Mouse (Mus musculus) right cerebral cortex, adult 2 months (tissue): Measurements from ENCODE around the gene Hoxd12.

Experiments used
- DNase-seq, 2 experiments: peaks; one replicate each; pipeline ENCODE4 v3.0.0; 2021 to 2022; ENCODE audit warnings: low spot score in 2 of 2

The Hoxd12 gene

GRCm38 (mm10) chr2:74674881-74675665 lies at the start of gene Hoxd12:
TSS of gene Hoxd12 (plus strand) at chr2:74675013.
- no peak for DNase-seq

- no peak for DNase-seq
Observed at GRCm38 (mm10) chr2:74635412-74635811, 39.4 kb upstream of the Hoxd12 start.

DNA sequence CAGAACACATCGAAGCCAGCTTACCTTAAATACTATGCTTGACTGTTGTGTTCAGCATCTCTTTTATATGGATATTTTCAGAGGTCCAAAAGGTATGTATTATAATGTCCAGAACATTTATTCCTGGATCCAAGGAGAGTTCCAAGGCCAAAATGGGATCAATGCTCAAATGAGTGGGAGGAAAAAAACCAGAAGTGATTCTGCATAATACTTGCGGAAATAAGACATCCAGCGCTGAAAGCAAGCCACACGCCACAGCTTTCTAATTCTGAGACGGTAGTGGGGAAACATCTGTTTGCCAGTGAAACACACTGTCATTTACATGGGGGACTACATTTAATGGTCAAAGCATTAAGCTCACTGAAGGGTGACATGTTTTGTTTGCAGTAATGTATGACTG lies 32.4 kb upstream of the Hoxd12 start:
- DNase-seq = no peak

DNA sequence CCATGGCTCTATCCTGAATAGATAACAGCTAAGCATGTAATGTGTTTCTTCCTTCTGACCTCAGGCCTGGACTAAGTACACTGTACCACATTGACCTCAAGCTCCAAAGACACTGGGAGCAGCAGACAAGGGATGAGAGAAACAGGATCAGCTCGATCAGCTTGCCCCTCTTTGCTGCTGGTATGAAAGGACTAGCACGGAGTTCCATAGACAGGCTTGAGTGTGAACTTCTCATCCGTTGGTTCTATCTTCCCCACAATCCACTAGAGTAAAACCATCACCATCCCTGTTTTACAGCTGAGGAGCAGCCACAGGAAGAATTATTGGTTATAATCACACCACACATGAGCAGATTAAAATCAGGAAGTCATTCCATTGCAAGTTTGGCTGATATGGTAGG lies 29.2 kb upstream of the Hoxd12 start:
- DNase-seq = no peak

- no peak for DNase-seq
Observed at GRCm38 (mm10) chr2:74647082-74647864, 27.5 kb upstream of the Hoxd12 start.

DNA sequence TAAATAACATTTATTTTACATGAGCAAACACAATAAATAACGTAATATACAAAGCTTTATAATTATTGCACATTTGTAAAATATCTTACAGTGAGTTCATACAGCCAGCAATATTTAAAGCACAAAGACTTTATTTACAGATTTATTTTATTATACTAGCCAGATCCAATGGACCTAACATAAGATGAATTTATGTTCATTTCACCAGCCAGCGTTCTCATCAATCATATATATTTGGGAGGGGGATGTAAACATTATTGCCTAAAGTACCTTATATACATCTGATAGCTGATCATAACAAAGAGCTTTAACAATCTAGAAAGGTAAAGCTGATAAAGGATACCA lies 21.8 kb upstream of the Hoxd12 start:
- DNase-seq = no peak

DNA sequence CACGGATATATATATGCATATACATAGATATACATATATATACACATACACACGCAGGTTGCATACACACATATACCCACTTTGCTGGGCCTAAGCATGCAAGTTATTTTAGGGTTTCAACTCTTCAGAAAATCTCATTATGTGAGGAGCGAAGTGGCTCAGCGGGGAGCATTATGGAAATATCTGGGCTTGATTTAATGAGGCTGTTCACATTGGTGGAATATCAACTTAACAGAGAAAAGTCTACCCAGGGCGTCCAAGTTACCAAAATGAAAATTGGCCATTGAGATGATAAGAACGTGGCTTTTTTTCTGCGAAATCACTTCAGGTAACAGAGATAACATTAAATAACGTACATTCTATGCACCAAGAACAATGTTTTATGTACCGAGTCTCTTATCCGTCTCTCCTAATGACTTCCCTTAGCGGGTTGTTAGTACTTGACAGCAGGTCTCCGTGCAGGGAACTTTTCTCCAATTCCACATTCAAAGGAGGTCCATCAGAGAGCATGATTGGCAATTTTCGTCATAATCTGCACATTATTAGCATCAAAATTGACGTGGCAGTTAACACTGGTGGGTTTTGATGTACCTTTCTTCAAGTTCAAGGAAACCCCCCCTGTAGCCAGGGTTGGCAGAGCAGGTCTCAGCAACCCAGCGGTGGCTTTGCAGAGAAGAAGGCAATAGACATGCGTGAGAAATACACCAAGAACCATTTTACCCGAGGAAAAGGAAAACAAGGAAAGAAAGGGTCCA lies 20.9 kb upstream of the Hoxd12 start:
- no peak for DNase-seq

DNA sequence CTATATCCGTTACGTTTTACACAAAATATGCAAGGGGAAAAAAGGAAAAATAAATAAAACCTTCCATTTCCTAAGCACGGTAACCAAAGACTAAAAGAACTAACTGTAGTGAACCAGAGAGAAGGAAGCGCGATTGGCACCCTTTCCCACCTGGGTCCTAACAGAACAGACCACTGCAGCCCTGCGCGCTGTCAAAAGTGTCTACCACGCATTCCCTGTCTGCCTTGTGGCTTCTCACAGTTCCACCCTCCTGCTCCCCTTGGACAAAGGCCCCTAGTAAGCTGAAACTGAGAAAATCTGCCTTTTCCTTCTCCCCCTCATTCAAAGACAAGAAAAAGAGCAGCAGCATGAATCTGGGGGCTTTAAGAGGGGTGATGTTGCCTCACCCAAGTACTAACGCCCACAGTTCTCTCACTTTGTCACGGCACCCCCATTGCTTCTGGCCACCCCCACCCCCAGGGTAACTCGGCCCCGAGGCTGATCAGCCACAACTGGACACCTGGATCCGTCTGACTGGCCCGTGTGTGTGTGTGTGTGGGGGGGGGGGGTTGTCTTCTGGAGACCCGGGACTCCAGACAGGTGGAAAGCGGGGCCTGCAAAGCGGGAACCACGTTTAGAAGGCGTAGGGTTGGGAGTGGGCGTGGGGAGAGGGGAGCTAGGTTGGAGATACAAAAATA lies 19.9 kb upstream of the Hoxd12 start:
- DNase-seq = no peak

DNA sequence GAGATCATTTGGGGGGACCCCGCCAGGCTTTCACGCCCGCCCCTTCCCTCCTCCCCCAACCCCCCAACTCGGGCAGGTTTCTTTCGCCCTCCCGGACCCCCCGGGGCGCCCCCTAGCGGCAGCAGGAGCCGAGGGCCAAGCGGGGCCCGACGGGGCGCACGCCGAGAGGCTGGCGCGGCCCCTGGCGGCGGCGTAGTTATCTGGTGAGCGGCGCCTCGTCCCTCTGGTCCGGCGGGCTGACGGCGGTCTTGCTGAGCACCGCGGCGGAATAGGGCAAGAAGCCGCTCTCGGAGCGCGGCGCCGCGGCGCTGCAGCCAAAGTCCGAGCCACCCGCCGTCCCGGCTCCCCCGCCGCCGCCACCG lies 19.4 kb upstream of the Hoxd12 start:
- no peak for DNase-seq

- no peak for DNase-seq
Observed at GRCm38 (mm10) chr2:74655821-74656631, 18.8 kb upstream of the Hoxd12 start.

GRCm38 (mm10) chr2:74656632-74657021 lies 18.2 kb upstream of the Hoxd12 start:
- no peak for DNase-seq

GRCm38 (mm10) chr2:74657251-74658023 lies 17.4 kb upstream of the Hoxd12 start:
- no peak for DNase-seq

- no peak for DNase-seq
Observed at GRCm38 (mm10) chr2:74658024-74658666, 16.7 kb upstream of the Hoxd12 start.

DNA sequence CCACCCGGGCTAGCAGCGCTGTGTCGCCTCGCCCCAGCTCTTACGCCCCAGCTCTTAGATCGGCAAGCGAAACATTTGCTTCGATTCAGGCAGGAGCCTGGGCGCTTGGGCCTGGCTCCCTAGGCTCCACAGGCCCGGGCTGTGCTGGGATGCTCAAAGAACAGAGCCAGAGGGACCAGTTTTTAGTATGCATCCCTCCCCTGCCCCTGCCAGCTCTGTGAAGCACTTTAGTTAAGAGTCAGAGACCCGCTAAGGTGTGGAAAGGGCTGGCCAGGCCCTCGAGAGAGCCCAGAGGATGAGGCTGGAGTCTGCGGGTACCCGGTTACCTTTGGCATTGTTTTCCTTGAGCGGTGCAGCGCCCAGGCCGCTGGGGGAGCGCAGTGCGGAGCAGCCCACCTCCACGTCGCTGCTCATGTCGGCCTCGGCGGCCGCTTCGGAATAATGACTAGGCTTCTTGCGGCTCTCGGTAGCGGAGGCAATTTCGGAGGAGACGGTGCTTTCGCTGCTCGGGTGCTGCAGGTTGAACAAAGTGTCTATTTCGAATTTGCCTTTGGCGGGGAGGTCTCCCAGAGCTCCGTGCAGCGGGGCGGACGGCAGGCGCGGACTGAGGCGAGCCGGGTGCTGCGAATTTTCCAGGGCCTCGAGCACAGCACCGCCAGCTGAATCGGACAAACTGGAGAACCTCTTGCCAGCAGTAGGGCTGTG lies 16.0 kb upstream of the Hoxd12 start:
- DNase-seq = no peak

DNA sequence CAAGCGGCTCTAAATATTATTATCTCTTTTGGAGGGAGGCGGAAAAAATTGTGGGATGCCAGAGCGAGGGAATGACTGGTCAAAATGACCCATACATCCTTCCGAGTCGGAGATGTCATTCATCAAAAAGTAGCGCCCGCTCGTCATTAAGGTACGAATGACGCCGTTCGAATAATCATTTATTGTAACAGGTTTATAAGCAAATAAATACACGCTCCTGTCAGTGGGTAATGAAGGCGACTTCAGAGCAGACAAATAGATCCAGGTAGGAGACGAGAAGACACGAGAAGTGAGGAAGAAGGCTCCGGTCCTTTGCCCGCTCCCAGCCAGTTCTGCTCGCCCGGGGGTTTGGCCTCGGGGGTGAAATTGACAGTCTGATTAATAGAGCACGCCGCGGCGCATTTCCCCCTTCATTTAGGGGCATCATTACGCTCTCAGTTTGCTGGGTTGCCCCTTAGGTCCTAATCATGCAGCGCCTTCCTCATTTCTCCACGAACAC lies 15.3 kb upstream of the Hoxd12 start, which contains the start of gene Evx2:
Evx2 (minus strand) TSS at position 51 of the 499 bp plus-strand sequence.
- DNase-seq = no peak

DNA sequence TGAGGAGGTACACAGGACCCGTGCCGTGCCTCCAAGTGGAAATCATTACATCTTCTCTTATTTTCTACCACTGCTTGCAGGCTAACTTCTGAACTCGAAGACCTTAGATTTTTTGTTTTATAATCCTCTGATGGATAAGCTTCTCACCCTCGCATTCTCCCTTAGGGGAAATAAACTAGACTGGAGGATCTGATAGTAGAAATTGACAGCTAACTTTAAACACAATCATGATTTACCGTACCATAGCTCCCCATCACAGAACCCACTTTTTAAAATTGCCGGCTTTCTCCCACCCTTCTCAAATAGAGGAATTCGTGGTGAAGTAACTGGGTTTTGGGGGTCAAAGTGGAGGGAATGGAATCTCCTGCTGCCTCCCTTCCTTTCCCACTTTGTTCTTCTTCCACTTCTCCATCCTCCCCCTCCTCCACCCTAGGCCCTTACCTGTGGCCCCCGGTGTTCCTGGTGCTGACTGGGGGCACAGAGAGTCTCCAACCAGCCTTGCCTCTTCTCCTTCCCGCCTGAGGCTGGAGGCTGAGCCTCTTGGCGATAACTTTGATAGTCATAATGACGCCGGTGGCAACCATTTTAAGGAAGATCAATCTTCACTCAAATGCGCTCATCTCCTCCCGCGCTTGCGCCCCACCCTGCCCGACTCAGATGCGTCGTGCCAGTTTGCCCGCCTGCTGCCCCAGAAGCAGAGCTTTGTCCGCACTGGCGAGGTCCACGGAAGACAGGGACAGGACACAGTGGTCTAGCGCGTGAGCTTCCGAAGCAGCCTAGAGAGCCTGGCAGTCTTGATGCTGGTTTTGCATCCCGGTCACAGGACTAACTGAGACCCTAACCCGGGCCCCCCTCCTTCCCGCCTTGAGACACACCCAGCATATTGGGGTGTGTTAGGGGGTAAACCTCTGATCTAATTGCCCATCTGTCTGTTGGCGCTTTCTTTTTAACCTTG lies 14.1 kb upstream of the Hoxd12 start:
- DNase-seq = no peak

DNA sequence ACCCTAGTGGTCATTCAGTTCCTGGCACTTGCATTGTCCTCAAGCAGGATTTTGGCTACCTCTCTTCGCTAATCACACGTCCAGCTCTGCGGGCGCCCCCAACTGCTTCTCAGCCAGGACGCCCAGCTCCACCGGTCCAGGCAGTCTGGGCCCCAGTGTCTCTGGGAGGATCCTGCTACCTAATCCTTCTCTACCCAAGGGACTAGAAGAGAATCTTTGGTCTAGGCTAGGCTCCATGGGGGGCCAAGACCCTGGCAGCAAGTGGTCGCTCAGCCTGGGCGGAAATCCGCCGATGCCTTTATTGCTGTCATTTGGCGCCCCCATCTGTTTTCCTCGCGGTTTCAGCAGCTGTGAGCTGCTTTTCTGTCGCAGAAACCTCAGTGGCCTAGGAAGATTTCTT lies 13.1 kb upstream of the Hoxd12 start:
- DNase-seq = peak in 1 of 2 experiments; percentile 61
